20 mouse cellular contexts compared by ENCODE assay signal in genomic region chr4:117489566-117489965, GRCm38 (mm10).
"Had no signal": no experiment of that assay in that cellular context is flagged by ENCODE, and none has a peak within 500 bp of the region (broad histone marks: within the 10 kb centered on the region; RNA-seq: fewer than 3 reads in every experiment).

No protein-coding gene starts in this region.

- H3K9ac ChIP-seq: limb, embryonic 12.5 days; limb, embryonic 15.5 days; liver, embryonic 14.5 days; liver, postnatal 0 days; lung, embryonic 14.5 days; neural tube, embryonic 13.5 days; stomach, embryonic 15.5 days had no signal

- H3K36me3 ChIP-seq: limb, embryonic 15.5 days; neural tube, embryonic 13.5 days; stomach, embryonic 15.5 days had no signal

- H3K4me3 ChIP-seq: limb, embryonic 12.5 days; limb, embryonic 15.5 days; myocyte; neural tube, embryonic 13.5 days; stomach, embryonic 15.5 days had no signal

- H3K27ac ChIP-seq: limb, embryonic 12.5 days; limb, embryonic 15.5 days; liver, embryonic 14.5 days; macrophage; neural tube, embryonic 13.5 days; stomach, embryonic 15.5 days had no signal

- H3K9me3 ChIP-seq: limb, embryonic 12.5 days; limb, embryonic 15.5 days; neural tube, embryonic 13.5 days; stomach, embryonic 15.5 days had no signal

- ATAC-seq: liver, postnatal 0 days; lung, postnatal 0 days had no signal

- H3K4me2 ChIP-seq: limb, embryonic 12.5 days; limb, embryonic 15.5 days; liver, embryonic 11.5 days; lung, embryonic 14.5 days; neural tube, embryonic 13.5 days; stomach, embryonic 15.5 days had no signal

- DNase-seq: kidney, adult 18-20 months; kidney, adult 9 months; kidney, postnatal 14 days; kidney, postnatal 4 days; left cerebral cortex, postnatal 4 days; liver, postnatal 0 days; lung, embryonic 14.5 days; retina, postnatal 1 day; right cerebral cortex, postnatal 25 days; spleen, adult 18-20 months; thymus, postnatal 4 days had no signal
